ENCODE assay signal across 8 mouse cellular contexts in the genomic region with DNA sequence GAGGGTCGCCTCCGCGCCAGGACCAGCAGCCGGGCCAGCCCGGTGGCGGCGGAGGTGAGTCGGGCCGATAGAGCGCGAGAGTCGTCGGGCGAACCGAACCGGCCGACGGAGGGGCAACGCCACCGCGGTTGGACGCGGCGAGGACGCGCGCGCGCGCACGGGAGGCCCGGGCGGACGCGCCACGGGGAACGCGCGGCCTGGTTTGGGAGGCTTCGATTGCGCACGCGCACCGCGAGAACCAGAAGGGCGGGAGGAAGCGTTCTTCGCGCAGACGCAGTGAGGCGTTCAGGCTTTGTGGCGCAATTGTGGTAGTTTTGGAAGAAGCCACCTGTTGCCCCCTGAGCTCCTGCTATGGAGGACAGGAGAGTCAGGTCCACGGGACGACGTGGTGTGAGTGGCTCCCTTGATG. TPM values are rescaled to one million over a fixed set of nuclear protein-coding genes. Genes with fewer than 3 reads are reported as not detected.
DNase-seq lines count a peak whose midpoint lies in the region; ATAC-seq lines count a peak whose summit lies in the region.

No protein-coding gene starts in this region.

- H3K36me3 ChIP-seq in intestine, embryonic 16.5 days (ENCODE audit: control insufficient read depth, insufficient read depth, low read length) = peaks cover 11% of the 10 kb centered on the region

- intact Hi-C loops in left cerebral cortex, postnatal 25 days (cut with DNase I) = no loop called here

- H3K4me1 ChIP-seq in intestine, embryonic 16.5 days (ENCODE audit: control insufficient read depth, insufficient read depth, low read length) = peaks cover 18% of the 10 kb centered on the region

- H3K9ac ChIP-seq in intestine, embryonic 16.5 days (ENCODE audit: low read depth, low read length) = peak overlapping the region; percentile 99

- H3K4me3 ChIP-seq in intestine, embryonic 16.5 days (ENCODE audit: low read length) = peak overlapping the region; percentile 98

- 0 out of 2 replicates have a peak, but pooled peaks have one; percentile 1 for ATAC-seq in intestine, embryonic 16.5 days

- peak; percentile 91 to 92 for DNase-seq in adrenal gland, adult 18-20 months (ENCODE audit: low spot score in 2 of 2)
- DNase-seq in embryo, embryonic 11 days = peak; percentile 94
- DNase-seq in gastrocnemius, postnatal 25 days = peak; percentile 90
- peak; percentile 90 to 94 for DNase-seq in left cerebral cortex, postnatal 25 days (ENCODE audit: low spot score in 2 of 2)
- DNase-seq in mesoderm, embryonic 11.5 days (ENCODE audit: low read depth, low spot score) = peak; percentile 94
- peak; percentile 92 for DNase-seq in right cerebral cortex, postnatal 25 days
- peak; percentile 86 to 90 for DNase-seq in urinary bladder, postnatal 36 days (ENCODE audit: low spot score in 2 of 2)

- peak overlapping the region; percentile 65 for H3K4me2 ChIP-seq in intestine, embryonic 16.5 days (ENCODE audit: low read depth, low read length)

- H3K9me3 ChIP-seq in intestine, embryonic 16.5 days (ENCODE audit: control insufficient read depth, low read length) = no peaks in the 10 kb centered on the region

- H3K27me3 ChIP-seq in intestine, embryonic 16.5 days (replicated peaks; ENCODE audit: control insufficient read depth, insufficient read depth, low read length) = no peaks in the 10 kb centered on the region

- peak overlapping the region; percentile 100 for H3K27ac ChIP-seq in intestine, embryonic 16.5 days (ENCODE audit: low read length)

- WGBS in intestine, embryonic 16.5 days = under 1% methylated on average over 55 of the region's 55 CpGs

RNA-seq across cellular contexts. Expression of a gene that starts 0.8 kb away (rescaled TPM):
- 100 to 1,000 TPM; 233 to 277 TPM for total RNA-seq in adrenal gland, adult 18-20 months (2021)
- 10 to 100 TPM; 65.5 to 75.2 TPM for total RNA-seq in gastrocnemius, postnatal 25 days (2021)
- 94.7 and 103 TPM in 2 replicates for polyA plus RNA-seq in intestine, embryonic 16.5 days (2015; fragmentation: Nextera tagmentation; extraction: Ambion mirVana)
- total RNA-seq in left cerebral cortex, postnatal 25 days (2021) = 100 to 1,000 TPM; 180 to 195 TPM

RNA-seq across cellular contexts. Expression of a gene that starts 19.9 kb away (rescaled TPM):
- total RNA-seq in adrenal gland, adult 18-20 months (2021) = 10 to 100 TPM; 55.0 to 65.0 TPM
- total RNA-seq in gastrocnemius, postnatal 25 days (2021) = 1,000 to 10,000 TPM; 5,552 to 6,904 TPM
- 6.0 and 6.8 TPM in 2 replicates for polyA plus RNA-seq in intestine, embryonic 16.5 days (2015; fragmentation: Nextera tagmentation; extraction: Ambion mirVana)
- 10 to 100 TPM; 26.8 to 35.5 TPM for total RNA-seq in left cerebral cortex, postnatal 25 days (2021)

RNA-seq across cellular contexts. Expression of a gene that starts 23.4 kb away (rescaled TPM):
- total RNA-seq in adrenal gland, adult 18-20 months (2021) = 10 to 100 TPM; 31.1 to 40.1 TPM
- 10 to 100 TPM in 1 of 2 experiments, 1 to 10 TPM in 1; 9.2 to 14.6 TPM for total RNA-seq in gastrocnemius, postnatal 25 days (2021)
- polyA plus RNA-seq in intestine, embryonic 16.5 days (2015; fragmentation: Nextera tagmentation; extraction: Ambion mirVana) = 7.9 and 10.0 TPM in 2 replicates
- total RNA-seq in left cerebral cortex, postnatal 25 days (2021) = 10 to 100 TPM; 83.3 to 92.3 TPM

RNA-seq across cellular contexts. Expression of a gene that starts 29.5 kb away (rescaled TPM):
- total RNA-seq in adrenal gland, adult 18-20 months (2021) = 10 to 100 TPM; 48.2 to 54.2 TPM
- total RNA-seq in gastrocnemius, postnatal 25 days (2021) = 1 to 10 TPM; 5.0 to 7.0 TPM
- polyA plus RNA-seq in intestine, embryonic 16.5 days (2015; fragmentation: Nextera tagmentation; extraction: Ambion mirVana) = 61.3 and 61.4 TPM in 2 replicates
- 10 to 100 TPM; 69.7 to 70.0 TPM for total RNA-seq in left cerebral cortex, postnatal 25 days (2021)

RNA-seq across cellular contexts. Expression of a gene that starts 34.8 kb away (rescaled TPM):
- 10 to 100 TPM; 38.0 to 44.8 TPM for total RNA-seq in adrenal gland, adult 18-20 months (2021)
- 10 to 100 TPM; 16.2 to 16.4 TPM for total RNA-seq in gastrocnemius, postnatal 25 days (2021)
- polyA plus RNA-seq in intestine, embryonic 16.5 days (2015; fragmentation: Nextera tagmentation; extraction: Ambion mirVana) = 41.8 and 47.0 TPM in 2 replicates
- total RNA-seq in left cerebral cortex, postnatal 25 days (2021) = 10 to 100 TPM; 49.8 to 86.4 TPM

Comparison
In these comparisons a context has a peak if more than half of its experiments do, and no peak if none do; other contexts are left out.
1. Peak in every context shown above with its lines: DNase-seq, ATAC-seq, H3K4me3 ChIP-seq and H3K27ac ChIP-seq.
2. RNA of a gene that starts 19.9 kb away (total RNA-seq): 5,552 to 6,904 TPM in gastrocnemius, postnatal 25 days; 55.0 to 65.0 TPM in adrenal gland, adult 18-20 months and 26.8 to 35.5 TPM in left cerebral cortex, postnatal 25 days; every median in the first group is over 10 times any median in the second.